Mouse (Mus musculus): ENCODE data around the gene Itpr2.

The Itpr2 gene

GRCm38 (mm10) chr6:146416461-146416860 lies 85.6 kb downstream of the Itpr2 start:
- no peak for DNase-seq (ENCODE audit: low spot score)

- no peak for DNase-seq (ENCODE audit: low spot score)
These were observed 87.9 kb downstream of the Itpr2 start for GRCm38 (mm10) chr6:146414094-146414493.

GRCm38 (mm10) chr6:146411446-146412070 lies 90.5 kb downstream of the Itpr2 start:
- no peak for DNase-seq (ENCODE audit: low spot score)

GRCm38 (mm10) chr6:146410427-146410810 lies 91.6 kb downstream of the Itpr2 start:
- DNase-seq (ENCODE audit: low spot score) = no peak

- peak; percentile 78 for DNase-seq (ENCODE audit: low spot score)
These were observed 92.2 kb downstream of the Itpr2 start for GRCm38 (mm10) chr6:146409692-146410426.

GRCm38 (mm10) chr6:146405380-146405779 lies 96.6 kb downstream of the Itpr2 start:
- DNase-seq (ENCODE audit: low spot score) = peak; percentile 62

- DNase-seq (ENCODE audit: low spot score) = no peak
These were observed 97.1 kb downstream of the Itpr2 start for GRCm38 (mm10) chr6:146404876-146405275.

GRCm38 (mm10) chr6:146404156-146404555 lies 97.9 kb downstream of the Itpr2 start:
- DNase-seq (ENCODE audit: low spot score) = no peak

GRCm38 (mm10) chr6:146402905-146403642 lies 98.9 kb downstream of the Itpr2 start:
- no peak for DNase-seq (ENCODE audit: low spot score)

GRCm38 (mm10) chr6:146397803-146398202 lies 104.2 kb downstream of the Itpr2 start:
- DNase-seq (ENCODE audit: low spot score) = no peak

- no peak for DNase-seq (ENCODE audit: low spot score)
These were observed 105.8 kb downstream of the Itpr2 start for GRCm38 (mm10) chr6:146396253-146396652.

GRCm38 (mm10) chr6:146395616-146396015 lies 106.4 kb downstream of the Itpr2 start:
- no peak for DNase-seq (ENCODE audit: low spot score)

GRCm38 (mm10) chr6:146392188-146392587 lies 109.8 kb downstream of the Itpr2 start:
- DNase-seq (ENCODE audit: low spot score) = no peak

GRCm38 (mm10) chr6:146390159-146390558 lies 111.9 kb downstream of the Itpr2 start:
- DNase-seq (ENCODE audit: low spot score) = no peak

GRCm38 (mm10) chr6:146388010-146388409 lies 114.0 kb downstream of the Itpr2 start:
- no peak for DNase-seq (ENCODE audit: low spot score)

- DNase-seq (ENCODE audit: low spot score) = no peak
These were observed 114.8 kb downstream of the Itpr2 start for GRCm38 (mm10) chr6:146387039-146387713.

- no peak for DNase-seq (ENCODE audit: low spot score)
These were observed 122.8 kb downstream of the Itpr2 start for GRCm38 (mm10) chr6:146379263-146379662.

- no peak for DNase-seq (ENCODE audit: low spot score)
These were observed 130.5 kb downstream of the Itpr2 start for GRCm38 (mm10) chr6:146371511-146371910.

GRCm38 (mm10) chr6:146366180-146366579 lies 135.8 kb downstream of the Itpr2 start:
- no peak for DNase-seq (ENCODE audit: low spot score)

- no peak for DNase-seq (ENCODE audit: low spot score)
These were observed 144.1 kb downstream of the Itpr2 start for GRCm38 (mm10) chr6:146357911-146358310.

GRCm38 (mm10) chr6:146352258-146352805 lies 149.7 kb downstream of the Itpr2 start:
- DNase-seq (ENCODE audit: low spot score) = no peak

- no peak for DNase-seq (ENCODE audit: low spot score)
These were observed 150.2 kb downstream of the Itpr2 start for GRCm38 (mm10) chr6:146351816-146352215.
